In genomic region chr11:118496066-118496689, GRCm38 (mm10) we compare ENCODE assay signal across 21 mouse cellular contexts. TPM values are rescaled to one million over a fixed set of nuclear protein-coding genes. Genes with fewer than 3 reads are reported as not detected.
DNase-seq lines count a peak whose midpoint lies in the region; ATAC-seq and TF ChIP-seq lines count a peak whose summit lies in the region.
"Had no signal": no experiment of that assay in that cellular context is flagged by ENCODE, and none has a peak within 500 bp of the region (broad histone marks: within the 10 kb centered on the region; RNA-seq: fewer than 3 reads in every experiment).

No protein-coding gene starts in this region.

- ATAC-seq in forebrain, embryonic 13.5 days, result no peak
- no peak for ATAC-seq in forebrain, postnatal 0 days
- ATAC-seq in midbrain, embryonic 16.5 days, result no peak
- ATAC-seq: intestine, embryonic 15.5 days; midbrain, embryonic 15.5 days had no signal

- H3K4me3 ChIP-seq in forebrain, embryonic 13.5 days, result no peak overlapping the region
- no peak overlapping the region for H3K4me3 ChIP-seq in forebrain, postnatal 0 days (ENCODE audit: low read depth, low read length)
- H3K4me3 ChIP-seq in midbrain, embryonic 10.5 days, result no peak overlapping the region
- no peak overlapping the region for H3K4me3 ChIP-seq in midbrain, embryonic 16.5 days (ENCODE audit: low read depth, low read length)
- H3K4me3 ChIP-seq: embryonic facial prominence, embryonic 10.5 days; erythroblast, embryonic 14.5 days; intestine, embryonic 15.5 days; liver, embryonic 13.5 days; lung, embryonic 15.5 days; midbrain, embryonic 15.5 days had no signal

- 58% methylated on average over 20 of the region's 20 CpGs for WGBS in forebrain, embryonic 13.5 days
- 51% methylated on average over 20 of the region's 20 CpGs for WGBS in forebrain, postnatal 0 days
- 64% methylated on average over 20 of the region's 20 CpGs for WGBS in midbrain, embryonic 10.5 days
- 53% methylated on average over 20 of the region's 20 CpGs for WGBS in midbrain, embryonic 16.5 days

- H3K36me3 ChIP-seq in forebrain, embryonic 13.5 days (ENCODE audit: poor library complexity, severe bottlenecking), result no peaks in the 10 kb centered on the region
- peaks cover 5% of the 10 kb centered on the region; the same call in 1 of the 2 replicates for H3K36me3 ChIP-seq in forebrain, postnatal 0 days (ENCODE audit: insufficient read depth)
- no peaks in the 10 kb centered on the region for H3K36me3 ChIP-seq in midbrain, embryonic 10.5 days
- H3K36me3 ChIP-seq in midbrain, embryonic 16.5 days (ENCODE audit: control insufficient read depth, insufficient read depth, low read length), result no peaks in the 10 kb centered on the region
- H3K36me3 ChIP-seq: embryonic facial prominence, embryonic 10.5 days; intestine, embryonic 15.5 days; liver, embryonic 13.5 days; lung, embryonic 15.5 days; midbrain, embryonic 15.5 days had no signal

- H3K27ac ChIP-seq in forebrain, embryonic 13.5 days, result no peak overlapping the region
- H3K27ac ChIP-seq in forebrain, postnatal 0 days (ENCODE audit: low read depth, low read length), result no peak overlapping the region
- peak overlapping the region; percentile 46; the same call in 1 of the 2 replicates for H3K27ac ChIP-seq in midbrain, embryonic 10.5 days (replicated peaks)
- no peak overlapping the region for H3K27ac ChIP-seq in midbrain, embryonic 16.5 days (ENCODE audit: low read length)
- H3K27ac ChIP-seq: embryonic facial prominence, embryonic 10.5 days; hindbrain, embryonic 14.5 days; intestine, embryonic 15.5 days; liver, embryonic 13.5 days; lung, embryonic 15.5 days; macrophage; midbrain, embryonic 15.5 days; stomach, postnatal 0 days had no signal

- H3K9ac ChIP-seq in forebrain, embryonic 13.5 days, result peak overlapping the region; percentile 34; the same call in 1 of the 2 replicates
- no peak overlapping the region for H3K9ac ChIP-seq in forebrain, postnatal 0 days
- H3K9ac ChIP-seq in midbrain, embryonic 16.5 days (ENCODE audit: low read depth, low read length), result no peak overlapping the region
- H3K9ac ChIP-seq: hindbrain, embryonic 14.5 days; intestine, embryonic 15.5 days; liver, embryonic 13.5 days; lung, embryonic 15.5 days; midbrain, embryonic 15.5 days had no signal

- no peak overlapping the region for H3K4me2 ChIP-seq in forebrain, embryonic 13.5 days
- no peak overlapping the region for H3K4me2 ChIP-seq in forebrain, postnatal 0 days (ENCODE audit: low read depth)
- no peak overlapping the region for H3K4me2 ChIP-seq in midbrain, embryonic 16.5 days (ENCODE audit: low read length)
- H3K4me2 ChIP-seq: hindbrain, embryonic 14.5 days; intestine, embryonic 15.5 days; liver, embryonic 13.5 days; lung, embryonic 15.5 days; midbrain, embryonic 15.5 days had no signal

- TF ChIP-seq CTCF in forebrain, postnatal 0 days (IDR thresholded peaks at IDR 0.05; ENCODE audit: low read depth), result no peak

- H3K9me3 ChIP-seq in forebrain, embryonic 13.5 days (replicated peaks), result no peaks in the 10 kb centered on the region
- H3K9me3 ChIP-seq in forebrain, postnatal 0 days (ENCODE audit: low read length), result no peaks in the 10 kb centered on the region
- no peaks in the 10 kb centered on the region for H3K9me3 ChIP-seq in midbrain, embryonic 10.5 days (replicated peaks)
- H3K9me3 ChIP-seq in midbrain, embryonic 16.5 days (replicated peaks; ENCODE audit: control insufficient read depth, low read length, poor library complexity, severe bottlenecking), result no peaks in the 10 kb centered on the region
- H3K9me3 ChIP-seq: embryonic facial prominence, embryonic 10.5 days; intestine, embryonic 15.5 days; liver, embryonic 13.5 days; lung, embryonic 15.5 days; midbrain, embryonic 15.5 days had no signal

- DNase-seq in forebrain, postnatal 0 days, result no peak
- no peak for DNase-seq in midbrain, embryonic 10.5 days (ENCODE audit: low spot score)
- DNase-seq in kidney, adult 9 months, result peak; percentile 88
- peak; percentile 81 to 83 for DNase-seq in kidney, postnatal 36 days
- no peak for DNase-seq in urinary bladder, adult 2 months (ENCODE audit: low spot score)
- DNase-seq: adrenal gland, adult 2 months; cerebellum, adult 11 months; heart, adult 11 months; left cerebral cortex, postnatal 4 days; liver, embryonic 13.5 days; right cerebral cortex, postnatal 14 days had no signal

- peaks cover 11% of the 10 kb centered on the region for H3K4me1 ChIP-seq in forebrain, embryonic 13.5 days
- H3K4me1 ChIP-seq in forebrain, postnatal 0 days (ENCODE audit: insufficient read depth), result no peaks in the 10 kb centered on the region
- peaks cover 35% of the 10 kb centered on the region for H3K4me1 ChIP-seq in midbrain, embryonic 10.5 days
- peaks cover 13% of the 10 kb centered on the region; the same call in 1 of the 2 replicates for H3K4me1 ChIP-seq in midbrain, embryonic 16.5 days (ENCODE audit: control insufficient read depth, insufficient read depth, low read length)

- peaks cover 5% of the 10 kb centered on the region; the same call in 1 of the 2 replicates for H3K27me3 ChIP-seq in forebrain, embryonic 13.5 days
- H3K27me3 ChIP-seq in forebrain, postnatal 0 days (ENCODE audit: insufficient read depth, low read length), result no peaks in the 10 kb centered on the region
- H3K27me3 ChIP-seq in midbrain, embryonic 10.5 days (ENCODE audit: low read depth, poor library complexity, severe bottlenecking), result no peaks in the 10 kb centered on the region; the same call in 1 of the 2 replicates
- H3K27me3 ChIP-seq in midbrain, embryonic 16.5 days (ENCODE audit: control insufficient read depth, insufficient read depth, low read depth, low read length), result no peaks in the 10 kb centered on the region
- H3K27me3 ChIP-seq: intestine, embryonic 15.5 days; lung, embryonic 15.5 days; midbrain, embryonic 15.5 days had no signal

RNA-seq across cellular contexts. Expression of gene Engase, which starts 19.5 kb away (rescaled TPM):
- polyA plus RNA-seq in forebrain, embryonic 13.5 days (2015; fragmentation: Nextera tagmentation; extraction: Ambion mirVana), result 4.5 and 5.6 TPM in 2 replicates
- 8.1 and 8.5 TPM in 2 replicates for total RNA-seq in forebrain, postnatal 0 days (2014; rRNA removed)
- 4.2 and 5.7 TPM in 2 replicates for polyA plus RNA-seq in forebrain, postnatal 0 days (2015; fragmentation: Nextera tagmentation; extraction: Ambion mirVana)
- polyA plus RNA-seq in midbrain, embryonic 10.5 days (2016; fragmentation: Nextera tagmentation; extraction: Ambion mirVana), result 7.3 and 8.6 TPM in 2 replicates
- polyA plus RNA-seq in midbrain, embryonic 16.5 days (2015; fragmentation: Nextera tagmentation; extraction: Ambion mirVana), result 5.5 and 5.9 TPM in 2 replicates
- 14.0 and 15.4 TPM in 2 replicates for polyA plus RNA-seq in urinary bladder, adult 2 months (2012; rRNA removed)

Comparison
In these comparisons a context has a peak if more than half of its experiments do, and no peak if none do; other contexts are left out.
1. DNase-seq: peak in kidney, adult 9 months (single experiment) and kidney, postnatal 36 days (2 of 2); none in forebrain, postnatal 0 days (single experiment), midbrain, embryonic 10.5 days (single experiment) and urinary bladder, adult 2 months (single experiment).